Mouse (Mus musculus) adrenal gland, postnatal 10 days (tissue): ENCODE measurements around the gene Krt13. TPM values are rescaled to one million over a fixed set of nuclear protein-coding genes. Genes with fewer than 3 reads are reported as not detected.

Experiments
- DNase-seq: peaks from one replicate; pipeline ENCODE4 v3.0.0; 2021; ENCODE audit warnings: mixed read lengths
- long read RNA-seq, 2 experiments: library from polyadenylated mRNA; stranded (forward); transcript quantifications; one replicate each; pipeline ENCODE4 v2.0.0; 2021
- total RNA-seq, 2 experiments: library from RNA; stranded (reverse); gene quantifications; 2 replicates each; pipeline ENCODE4 v1.2.3; 2021

Krt13 gene
- not detected for total RNA-seq
- long read RNA-seq, experiment 1: 0 reads
- long read RNA-seq, experiment 2: 0 reads

GRCm38 (mm10) chr11:100121466-100121865 lies at the start of gene Krt13:
Gene Krt13 (minus strand): TSS chr11:100121566.
- no peak for DNase-seq

DNA sequence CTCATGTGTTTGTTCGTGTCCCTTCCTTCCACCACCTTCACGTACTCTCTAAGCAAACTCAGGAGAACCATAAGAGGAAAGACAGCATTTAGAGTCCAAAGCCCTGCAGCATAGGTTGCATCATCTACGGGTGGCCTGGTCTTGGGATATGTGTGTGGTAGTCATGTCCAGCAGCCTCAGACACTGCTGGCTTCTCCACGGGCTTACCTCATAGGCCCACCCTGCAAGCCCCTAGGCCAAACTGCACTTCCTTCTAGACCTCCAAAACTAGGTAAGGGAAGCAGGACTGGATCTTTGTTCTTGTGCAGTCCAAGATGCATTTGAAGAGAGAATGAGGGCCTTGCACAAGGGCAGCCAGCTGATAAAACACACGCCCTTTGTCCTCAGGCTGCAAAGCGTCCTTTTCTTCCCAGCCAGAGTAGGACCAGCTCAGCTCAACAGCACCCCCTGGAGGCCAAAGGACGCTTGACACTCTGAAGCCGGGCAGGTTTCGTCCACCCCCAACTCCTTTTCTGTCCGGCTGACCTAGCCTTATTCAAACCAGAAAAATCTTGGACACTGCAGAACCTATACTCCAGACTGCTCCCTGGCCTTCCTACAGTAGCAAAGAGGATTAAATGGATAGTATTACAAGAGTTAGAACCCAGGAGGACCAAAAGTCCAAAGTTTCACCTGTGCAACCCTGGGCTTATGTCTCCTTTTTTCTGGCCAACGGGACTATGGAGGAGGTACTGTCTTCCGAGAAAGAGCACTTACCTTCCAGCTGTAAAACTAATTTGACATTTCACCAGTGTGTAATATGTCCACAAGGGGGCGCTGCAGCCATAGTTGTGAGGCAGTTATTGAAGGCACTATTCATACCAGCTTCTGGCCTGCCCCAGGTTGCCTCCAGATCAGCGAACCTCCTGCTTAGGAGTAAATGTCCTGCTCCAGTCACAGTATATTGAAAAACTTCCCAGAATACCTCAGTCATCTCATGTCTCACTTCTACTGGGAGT lies 47.7 kb upstream of the Krt13 start:
- DNase-seq: peak; percentile 88

GRCm38 (mm10) chr11:100168071-100168470 lies 46.7 kb upstream of the Krt13 start:
- no peak for DNase-seq

DNA sequence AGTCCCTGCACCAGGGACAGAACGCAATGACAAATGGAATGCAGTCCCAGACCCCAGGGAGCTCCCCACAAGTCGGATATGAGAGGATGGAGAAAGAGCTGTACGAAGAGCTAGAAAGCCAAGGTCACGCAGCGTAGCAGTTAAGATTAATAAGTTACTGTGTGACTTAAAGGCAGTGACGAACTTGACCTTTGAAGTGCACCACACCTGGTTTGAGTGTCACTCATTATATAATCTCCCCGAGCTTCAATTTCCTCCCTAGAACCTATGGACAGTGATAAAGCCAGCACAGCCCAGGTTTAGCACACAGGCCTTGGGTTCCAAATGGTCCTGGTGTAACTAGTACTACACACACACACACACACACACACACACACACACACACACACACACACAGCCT lies 43.0 kb upstream of the Krt13 start:
- no peak for DNase-seq

GRCm38 (mm10) chr11:100157908-100158477 lies 36.6 kb upstream of the Krt13 start:
- no peak for DNase-seq

- no peak for DNase-seq
These were observed 36.0 kb upstream of the Krt13 start for GRCm38 (mm10) chr11:100157331-100157730.

- DNase-seq: no peak
These were observed 34.3 kb upstream of the Krt13 start for GRCm38 (mm10) chr11:100155497-100156255.

DNA sequence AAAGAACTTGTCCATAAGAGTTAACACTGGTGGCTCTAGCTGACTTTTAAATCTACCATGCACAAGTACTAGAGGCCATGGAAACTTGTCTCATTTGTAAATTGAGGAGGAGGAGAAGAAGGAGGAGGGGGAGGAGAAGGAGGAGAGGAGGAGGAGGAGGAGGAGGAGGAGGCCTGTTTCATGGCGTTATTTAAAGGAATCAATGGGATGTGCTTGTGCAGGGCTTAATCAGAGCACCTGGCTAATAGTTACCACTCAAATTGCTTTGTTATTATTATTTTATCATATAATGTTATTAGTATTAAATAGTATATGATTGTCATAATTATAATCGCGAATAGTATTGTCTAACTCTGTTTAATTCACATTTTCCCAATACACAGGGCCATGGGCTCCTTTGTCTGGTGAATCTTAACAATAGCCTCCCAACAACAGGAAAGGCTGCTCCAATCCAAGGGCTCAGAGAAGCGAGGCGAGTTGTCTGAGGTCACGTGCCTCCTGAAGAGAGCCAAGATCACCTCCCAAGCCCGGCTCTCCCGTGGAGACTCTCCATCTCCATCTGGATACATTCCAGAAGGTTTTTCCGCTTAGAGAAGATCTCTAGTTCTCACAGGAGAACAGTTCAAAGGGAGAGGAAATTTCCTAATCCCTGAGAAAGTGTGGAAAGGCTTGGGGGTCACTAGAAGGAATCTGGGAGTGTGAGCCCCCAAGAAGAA lies 27.4 kb upstream of the Krt13 start, which contains the start of gene Krt19:
Gene Krt19, minus strand, starts transcription at position 51 of the 716 bp plus-strand sequence.
- DNase-seq: no peak

DNA sequence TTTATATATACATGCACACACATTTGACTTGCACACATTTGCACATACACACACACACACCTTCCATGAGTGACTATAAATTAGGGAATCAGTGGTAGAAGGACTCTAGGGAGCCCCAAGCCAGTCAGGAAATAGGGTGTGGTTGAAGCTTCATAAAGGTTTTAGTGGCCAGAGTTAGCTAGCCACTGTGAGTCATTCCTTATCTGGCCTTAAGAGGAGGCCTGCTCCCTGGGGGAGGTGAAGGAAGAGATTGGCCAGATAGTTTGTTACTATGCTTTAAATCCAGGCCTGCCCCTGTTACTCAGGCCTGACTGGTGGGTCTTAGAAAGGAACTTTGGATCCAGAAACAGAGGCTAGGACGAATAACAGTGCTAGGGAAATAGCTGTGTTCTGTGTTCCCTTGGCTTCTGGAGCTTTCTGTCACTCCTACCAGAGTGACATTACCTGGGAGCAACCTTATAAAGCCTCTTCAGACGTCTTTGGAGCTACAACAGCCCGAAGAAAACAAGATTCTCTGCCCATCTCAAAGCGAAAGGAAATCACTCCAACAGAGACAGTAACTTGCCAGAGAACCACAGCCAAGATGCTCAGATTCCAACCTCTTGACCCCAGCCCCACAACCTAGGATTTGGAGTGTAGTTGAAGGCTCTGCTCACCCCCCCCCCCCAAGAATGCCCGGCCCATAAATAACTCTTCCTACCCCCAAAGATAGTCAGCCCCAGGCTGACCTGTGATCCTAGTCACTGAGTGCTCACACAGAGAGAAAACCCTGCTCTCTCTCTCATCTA lies 26.4 kb upstream of the Krt13 start:
- no peak for DNase-seq

GRCm38 (mm10) chr11:100145858-100146560 lies 24.6 kb upstream of the Krt13 start:
- no peak for DNase-seq

GRCm38 (mm10) chr11:100145104-100145503 lies 23.7 kb upstream of the Krt13 start:
- DNase-seq: no peak

- DNase-seq: peak; percentile 21
These were observed 19.6 kb upstream of the Krt13 start for GRCm38 (mm10) chr11:100140966-100141365.

GRCm38 (mm10) chr11:100139391-100139790 lies 18.0 kb upstream of the Krt13 start:
- no peak for DNase-seq

- no peak for DNase-seq
These were observed 17.4 kb upstream of the Krt13 start for GRCm38 (mm10) chr11:100138809-100139208.

DNA sequence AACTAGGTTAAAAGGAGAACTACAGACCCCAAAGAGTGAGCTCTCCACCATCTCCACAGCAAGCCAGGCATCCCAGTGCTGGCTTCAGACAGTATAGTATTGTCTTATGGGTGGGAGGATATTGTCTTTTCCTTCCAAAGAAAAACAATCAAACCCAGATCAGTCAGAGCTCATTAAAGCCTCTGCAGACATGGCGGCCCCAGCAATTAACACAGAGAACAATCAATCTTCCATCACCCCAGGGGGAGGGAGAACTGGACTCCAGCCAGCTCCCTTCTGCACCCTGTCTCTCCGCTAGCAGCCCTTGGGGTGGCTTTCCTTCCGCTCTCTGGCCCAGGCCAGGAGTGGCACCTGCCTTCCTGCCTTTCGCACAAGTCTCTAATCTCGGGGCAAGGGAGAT lies 16.3 kb upstream of the Krt13 start:
- DNase-seq: no peak

DNA sequence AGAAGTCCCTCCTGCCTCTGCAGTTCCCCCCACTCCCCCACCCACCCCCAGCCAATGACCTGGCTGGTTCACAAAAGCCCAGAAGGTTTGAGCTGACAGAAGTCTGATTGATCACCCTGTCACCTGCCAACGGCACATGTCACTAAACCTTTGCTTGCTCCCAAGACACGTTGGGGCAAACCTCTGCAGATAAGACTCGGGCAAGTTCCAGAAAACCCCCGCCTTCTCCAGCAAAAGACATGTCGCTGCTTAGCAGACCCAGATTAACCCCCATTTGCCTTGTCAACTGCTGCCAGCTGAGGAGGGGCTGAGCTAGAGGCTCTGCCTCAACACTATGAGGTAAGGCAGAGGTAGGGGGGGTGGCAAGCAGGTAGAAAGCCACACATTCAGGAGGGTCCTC lies 15.2 kb upstream of the Krt13 start:
- no peak for DNase-seq

DNA sequence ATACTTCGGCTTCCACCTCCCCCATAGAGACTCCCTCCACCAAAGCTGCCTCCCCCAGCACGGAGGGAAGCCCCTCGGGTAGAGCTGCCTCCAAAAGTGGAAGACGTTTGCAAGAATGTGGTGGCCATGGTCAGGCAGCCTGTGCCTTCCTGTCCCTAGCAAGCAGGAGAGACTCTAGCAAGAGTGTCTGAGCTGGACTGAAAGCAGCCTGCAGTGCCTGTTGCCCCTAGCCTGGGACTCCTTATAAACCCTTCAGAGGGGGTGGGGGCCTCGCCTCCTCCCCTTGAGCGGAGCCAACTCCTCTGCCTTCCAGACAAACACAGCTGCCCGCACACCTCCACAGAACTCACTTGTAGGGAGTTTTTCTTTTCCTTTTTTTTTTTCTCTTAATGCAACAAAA lies 14.4 kb upstream of the Krt13 start, which contains the start of gene Krt15:
Gene Krt15, minus strand, starts transcription at position 198 of the 400 bp plus-strand sequence.
- DNase-seq: no peak

DNA sequence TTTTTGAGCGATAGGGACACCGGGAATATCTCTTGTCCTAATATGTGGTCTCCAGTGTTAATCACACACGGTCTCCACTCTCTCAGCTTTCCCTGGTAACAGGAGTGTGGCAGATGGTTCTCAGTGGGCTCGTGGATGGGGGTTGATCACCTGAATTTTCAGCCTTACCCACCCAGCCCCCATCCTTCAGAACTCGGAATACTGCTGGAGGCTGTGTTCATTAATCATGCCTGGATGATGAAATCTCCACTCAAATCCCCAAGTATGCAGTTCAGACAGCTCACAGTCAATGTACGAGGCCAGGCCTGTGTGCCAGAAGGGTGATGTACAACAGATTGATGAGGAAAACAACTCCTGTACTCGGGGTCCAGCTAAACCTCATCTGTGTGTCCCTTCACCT lies 3.5 kb upstream of the Krt13 start:
- DNase-seq: no peak

DNA sequence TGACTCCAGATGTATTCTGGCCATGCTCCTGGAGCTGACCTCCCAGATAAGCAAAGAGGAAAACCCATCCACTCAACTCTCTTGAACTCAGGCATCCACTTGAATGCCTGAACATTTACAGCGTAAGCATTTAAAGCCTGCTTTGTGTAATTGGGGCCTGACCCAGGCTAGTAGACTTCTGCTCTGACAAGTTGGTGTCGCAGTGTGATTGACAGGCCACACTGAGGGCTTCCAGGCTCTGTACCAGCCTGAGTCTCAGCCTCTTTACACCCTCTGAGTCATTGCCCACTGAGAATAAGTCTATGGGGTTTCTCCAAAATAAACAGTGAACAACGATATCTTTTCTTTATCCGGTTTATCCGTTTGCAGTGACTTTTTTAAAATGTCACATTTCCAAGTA lies 1.0 kb downstream of the Krt13 start:
- DNase-seq: no peak

DNA sequence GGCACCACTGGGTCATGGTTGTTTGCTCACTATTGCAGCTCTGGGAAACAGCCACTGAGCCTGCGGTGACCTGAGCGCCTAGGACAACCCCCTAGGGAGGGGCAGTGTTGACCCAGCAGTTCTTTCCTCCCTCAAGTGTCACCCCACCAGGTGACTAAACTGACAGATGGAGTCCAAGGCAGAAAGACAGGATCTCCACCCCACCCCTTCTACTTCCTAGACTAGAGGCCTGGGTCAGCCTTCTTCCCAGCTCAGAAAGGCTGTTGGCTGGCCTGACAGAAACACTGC lies 7.7 kb downstream of the Krt13 start:
- peak; percentile 28 for DNase-seq
